Mouse (Mus musculus) forebrain, embryonic 10.5 days (tissue): ENCODE measurements around the gene Tbc1d4. TPM values are rescaled to one million over a fixed set of nuclear protein-coding genes. Genes with fewer than 3 reads are reported as not detected.

ENCODE experiments used
- DNase-seq: peaks from one replicate; pipeline ENCODE4 v3.0.0-alpha.2; 2017; ENCODE audit warnings: low spot score; ENCODE audit errors: extremely low spot score
- H3K27ac ChIP-seq: fragments of 300-500 bp; sonication (generic); 2 replicates; pipeline ENCODE4 v1.5.1; 2016; ENCODE audit warnings: mild to moderate bottlenecking
- H3K27me3 ChIP-seq: fragments of 300-500 bp; sonication (generic); 2 replicates; pipeline ENCODE4 v1.6.1; 2016; ENCODE audit warnings: mild to moderate bottlenecking; ENCODE audit not compliant: poor library complexity, severe bottlenecking
- H3K36me3 ChIP-seq: fragments of 300-500 bp; sonication (generic); replicated peaks from 2 replicates; pipeline ENCODE4 v1.6.1; 2016; ENCODE audit warnings: mild to moderate bottlenecking, moderate library complexity
- H3K4me1 ChIP-seq: fragments of 300-500 bp; sonication (generic); 2 replicates; pipeline ENCODE4 v1.6.1; 2016
- H3K4me3 ChIP-seq: fragments of 300-500 bp; sonication (generic); 2 replicates; pipeline ENCODE4 v1.5.1; 2016; ENCODE audit warnings: mild to moderate bottlenecking, moderate library complexity
- H3K9me3 ChIP-seq: fragments of 300-500 bp; sonication (generic); 2 replicates; pipeline ENCODE4 v1.6.1; 2016; ENCODE audit warnings: mild to moderate bottlenecking, moderate library complexity
- WGBS: fragments of 180-500 bp; shearing (Covaris S2); methylation state at CpG from one replicate; pipeline ENCODE4 v1.1.7; 2016; 5-methylcytosine and 5-hydroxymethylcytosine counted together
- polyA plus RNA-seq: library from polyadenylated mRNA; unstranded; fragments of >200 nt; fragmentation: Nextera tagmentation; extraction: Ambion mirVana; gene quantifications from 2 replicates; pipeline ENCODE4 v1.2.1, GENCODE M21; 2016

The Tbc1d4 gene
- polyA plus RNA-seq, 1 experiment from 2014 or later, result 5.8 TPM

GRCm38 (mm10) chr14:101541863-101542262 is 67.1 kb downstream of the Tbc1d4 start:
- WGBS, result 90% methylated on average over 9 of the region's 9 CpGs
- H3K27me3 ChIP-seq, result no peaks in the 10 kb centered on the region
- H3K27ac ChIP-seq, result no peak overlapping the region
- no peaks in the 10 kb centered on the region for H3K9me3 ChIP-seq
- no peaks in the 10 kb centered on the region for H3K36me3 ChIP-seq
- H3K4me3 ChIP-seq, result no peak overlapping the region
- no peak for DNase-seq
- no peaks in the 10 kb centered on the region for H3K4me1 ChIP-seq

GRCm38 (mm10) chr14:101541141-101541540 is 67.8 kb downstream of the Tbc1d4 start:
- no peak for DNase-seq
- Histone ChIP-seq H3K4me3 (no peak overlapping the region), H3K27me3 (no peaks in the 10 kb centered on the region), H3K36me3 (no peaks in the 10 kb centered on the region), H3K4me1 (no peaks in the 10 kb centered on the region), H3K27ac (no peak overlapping the region), H3K9me3 (no peaks in the 10 kb centered on the region)
- WGBS, result 89% methylated on average over 5 of the region's 5 CpGs

- H3K27me3 ChIP-seq, result no peaks in the 10 kb centered on the region
- H3K36me3 ChIP-seq, result no peaks in the 10 kb centered on the region
- no peak overlapping the region for H3K27ac ChIP-seq
- 98% methylated on average over 3 of the region's 3 CpGs for WGBS
- H3K9me3 ChIP-seq, result no peaks in the 10 kb centered on the region
- no peaks in the 10 kb centered on the region for H3K4me1 ChIP-seq
- no peak for DNase-seq
- H3K4me3 ChIP-seq, result no peak overlapping the region
Observed at GRCm38 (mm10) chr14:101540466-101540865, 68.5 kb downstream of the Tbc1d4 start.

- Histone ChIP-seq H3K9me3 (no peaks in the 10 kb centered on the region), H3K27me3 (no peaks in the 10 kb centered on the region), H3K4me1 (no peaks in the 10 kb centered on the region), H3K27ac (no peak overlapping the region), H3K4me3 (no peak overlapping the region), H3K36me3 (no peaks in the 10 kb centered on the region)
- WGBS, result 83% methylated on average over 2 of the region's 2 CpGs
- no peak for DNase-seq
Observed at GRCm38 (mm10) chr14:101537906-101538305, 71.1 kb downstream of the Tbc1d4 start.

GRCm38 (mm10) chr14:101537413-101537812 is 71.6 kb downstream of the Tbc1d4 start:
- no peaks in the 10 kb centered on the region for H3K27me3 ChIP-seq
- WGBS, result 85% methylated on average over 1 of the region's 1 CpGs
- no peak overlapping the region for H3K27ac ChIP-seq
- peaks cover 5% of the 10 kb centered on the region for H3K4me1 ChIP-seq
- H3K9me3 ChIP-seq, result no peaks in the 10 kb centered on the region
- no peak overlapping the region for H3K4me3 ChIP-seq
- H3K36me3 ChIP-seq, result no peaks in the 10 kb centered on the region
- no peak for DNase-seq

GRCm38 (mm10) chr14:101532090-101532695 is 76.8 kb downstream of the Tbc1d4 start:
- no peak for DNase-seq
- H3K9me3 ChIP-seq, result no peaks in the 10 kb centered on the region
- no peak overlapping the region for H3K27ac ChIP-seq
- H3K4me3 ChIP-seq, result no peak overlapping the region
- 77% methylated on average over 7 of the region's 7 CpGs for WGBS
- no peaks in the 10 kb centered on the region for H3K27me3 ChIP-seq
- peaks cover 13% of the 10 kb centered on the region for H3K4me1 ChIP-seq
- H3K36me3 ChIP-seq, result no peaks in the 10 kb centered on the region

GRCm38 (mm10) chr14:101530455-101530854 is 78.5 kb downstream of the Tbc1d4 start:
- Histone ChIP-seq H3K4me1 (peaks cover 14% of the 10 kb centered on the region), H3K4me3 (no peak overlapping the region), H3K27ac (no peak overlapping the region), H3K36me3 (no peaks in the 10 kb centered on the region), H3K27me3 (no peaks in the 10 kb centered on the region), H3K9me3 (no peaks in the 10 kb centered on the region)
- 82% methylated on average over 2 of the region's 2 CpGs for WGBS
- DNase-seq, result no peak

DNA sequence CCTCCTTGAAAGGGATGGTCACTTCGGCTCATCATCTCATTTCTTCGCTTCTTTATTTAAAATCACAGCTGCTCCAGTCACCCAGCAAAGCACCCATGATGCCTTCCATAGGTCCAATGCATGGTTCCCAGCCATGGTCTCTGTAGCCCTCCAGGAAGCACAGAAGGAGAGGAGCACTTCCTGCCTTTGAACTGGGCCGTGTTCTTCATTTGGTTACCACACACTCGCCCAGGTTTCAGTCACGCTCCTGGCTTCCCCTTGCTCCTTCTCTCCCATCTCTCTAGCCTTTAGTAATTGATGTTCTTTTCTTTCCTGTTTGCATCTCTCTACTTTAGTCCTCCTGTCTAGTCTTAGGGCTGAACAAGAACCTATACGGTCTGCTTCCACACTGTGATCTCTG is 79.8 kb downstream of the Tbc1d4 start:
- Histone ChIP-seq H3K36me3 (no peaks in the 10 kb centered on the region), H3K27me3 (no peaks in the 10 kb centered on the region), H3K9me3 (no peaks in the 10 kb centered on the region), H3K4me1 (peaks cover 20% of the 10 kb centered on the region), H3K4me3 (no peak overlapping the region), H3K27ac (no peak overlapping the region)
- no peak for DNase-seq
- 93% methylated on average over 6 of the region's 6 CpGs for WGBS

GRCm38 (mm10) chr14:101527420-101527996 is 81.5 kb downstream of the Tbc1d4 start:
- 91% methylated on average over 11 of the region's 11 CpGs for WGBS

GRCm38 (mm10) chr14:101526478-101526877 is 82.5 kb downstream of the Tbc1d4 start:
- Histone ChIP-seq H3K36me3 (no peaks in the 10 kb centered on the region), H3K4me3 (no peak overlapping the region), H3K27me3 (no peaks in the 10 kb centered on the region), H3K4me1 (peaks cover 9% of the 10 kb centered on the region), H3K9me3 (no peaks in the 10 kb centered on the region), H3K27ac (no peak overlapping the region)
- no peak for DNase-seq
- 74% methylated on average over 1 of the region's 1 CpGs for WGBS

More at GRCm38 (mm10) chr14:101527420-101527996, 81.5 kb downstream of the Tbc1d4 start:
- H3K9me3 ChIP-seq, result no peaks in the 10 kb centered on the region
- no peak overlapping the region for H3K27ac ChIP-seq
- H3K27me3 ChIP-seq, result no peaks in the 10 kb centered on the region
- no peaks in the 10 kb centered on the region for H3K36me3 ChIP-seq
- no peak for DNase-seq
- H3K4me3 ChIP-seq, result no peak overlapping the region
- peaks cover 16% of the 10 kb centered on the region for H3K4me1 ChIP-seq

- peaks cover 25% of the 10 kb centered on the region for H3K4me1 ChIP-seq
- WGBS, result 93% methylated on average over 2 of the region's 2 CpGs
- H3K36me3 ChIP-seq, result no peaks in the 10 kb centered on the region
- no peak for DNase-seq
- no peaks in the 10 kb centered on the region for H3K27me3 ChIP-seq
- H3K27ac ChIP-seq, result no peak overlapping the region
- H3K9me3 ChIP-seq, result no peaks in the 10 kb centered on the region
- H3K4me3 ChIP-seq, result no peak overlapping the region
Observed at GRCm38 (mm10) chr14:101519964-101520363, 89.0 kb downstream of the Tbc1d4 start.

DNA sequence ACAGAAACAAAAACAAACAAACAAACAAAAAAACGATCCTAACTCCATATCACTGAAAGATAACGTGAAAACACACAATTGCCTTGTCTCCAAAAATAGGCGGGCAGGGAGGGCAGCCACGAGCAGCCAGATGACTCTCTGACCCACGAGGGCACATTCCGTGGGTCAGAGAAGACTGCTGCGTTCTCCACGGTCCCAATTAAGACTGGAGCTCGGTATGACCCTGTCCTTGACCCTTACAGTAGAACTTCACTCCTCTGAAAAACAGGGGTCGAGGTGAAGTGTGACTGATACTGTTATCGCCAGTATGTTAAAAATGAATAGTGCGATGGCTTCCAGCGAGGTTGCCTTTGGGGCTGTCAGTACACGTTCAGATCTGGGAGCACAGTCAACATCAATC is 90.7 kb downstream of the Tbc1d4 start:
- peaks cover 35% of the 10 kb centered on the region for H3K4me1 ChIP-seq
- no peaks in the 10 kb centered on the region for H3K36me3 ChIP-seq
- WGBS, result 70% methylated on average over 14 of the region's 14 CpGs
- DNase-seq, result no peak
- H3K27me3 ChIP-seq, result no peaks in the 10 kb centered on the region
- H3K27ac ChIP-seq, result no peak overlapping the region
- H3K4me3 ChIP-seq, result no peak overlapping the region
- no peaks in the 10 kb centered on the region for H3K9me3 ChIP-seq

- Histone ChIP-seq H3K27ac (no peak overlapping the region), H3K4me1 (peaks cover 35% of the 10 kb centered on the region), H3K4me3 (no peak overlapping the region), H3K27me3 (no peaks in the 10 kb centered on the region), H3K9me3 (no peaks in the 10 kb centered on the region), H3K36me3 (no peaks in the 10 kb centered on the region)
- DNase-seq, result no peak
- WGBS, result 88% methylated on average over 6 of the region's 6 CpGs
Observed at GRCm38 (mm10) chr14:101517801-101518200, 91.2 kb downstream of the Tbc1d4 start.
